Mouse (Mus musculus) MEL (cell line): Measurements from ENCODE around the gene Pm20d2.

Experiments used
- CTCF ChIP-seq, 3 experiments: IDR thresholded peaks in 2 of 3; conservative IDR thresholded peaks in 1 of 3; 2 replicates each; pipeline ENCODE4 v1.5.1; 2011 to 2012; ENCODE audit warnings: low read length in 3 of 3, low read depth in 2 of 3, mild to moderate bottlenecking in 2 of 3, improper control_type of control experiment in 1 of 3, inconsistent platforms in 1 of 3, mixed read lengths in 1 of 3, moderate library complexity in 1 of 3; ENCODE audit not compliant: control insufficient read depth in 1 of 3, insufficient read depth in 1 of 3, poor library complexity in 1 of 3, severe bottlenecking in 1 of 3
- JUND ChIP-seq: IDR thresholded peaks from 2 replicates; pipeline ENCODE4 v1.6.1; 2011; ENCODE audit warnings: low read depth, mild to moderate bottlenecking, improper control_type of control experiment, low read length
- NRF1 ChIP-seq: IDR thresholded peaks from 2 replicates; pipeline ENCODE4 v1.6.1; 2014; ENCODE audit warnings: low read depth, mild to moderate bottlenecking, inconsistent platforms, low read length, improper control_type of control experiment, moderate library complexity; ENCODE audit not compliant: poor library complexity, insufficient read depth, severe bottlenecking
- POLR2A ChIP-seq, 2 experiments: IDR thresholded peaks; 2 replicates each; pipeline ENCODE4 v1.6.1; 2011 to 2012; ENCODE audit warnings: low read length in 2 of 2, mild to moderate bottlenecking in 2 of 2, control low read depth in 1 of 2, improper control_type of control experiment in 1 of 2, low read depth in 1 of 2, moderate library complexity in 1 of 2; ENCODE audit not compliant: control insufficient read depth in 1 of 2, insufficient read depth in 1 of 2, poor library complexity in 1 of 2
- ZC3H11A ChIP-seq: IDR thresholded peaks from 2 replicates; pipeline ENCODE4 v1.6.1; 2012; ENCODE audit warnings: low read depth, mild to moderate bottlenecking, inconsistent platforms, low read length, improper control_type of control experiment

DNA sequence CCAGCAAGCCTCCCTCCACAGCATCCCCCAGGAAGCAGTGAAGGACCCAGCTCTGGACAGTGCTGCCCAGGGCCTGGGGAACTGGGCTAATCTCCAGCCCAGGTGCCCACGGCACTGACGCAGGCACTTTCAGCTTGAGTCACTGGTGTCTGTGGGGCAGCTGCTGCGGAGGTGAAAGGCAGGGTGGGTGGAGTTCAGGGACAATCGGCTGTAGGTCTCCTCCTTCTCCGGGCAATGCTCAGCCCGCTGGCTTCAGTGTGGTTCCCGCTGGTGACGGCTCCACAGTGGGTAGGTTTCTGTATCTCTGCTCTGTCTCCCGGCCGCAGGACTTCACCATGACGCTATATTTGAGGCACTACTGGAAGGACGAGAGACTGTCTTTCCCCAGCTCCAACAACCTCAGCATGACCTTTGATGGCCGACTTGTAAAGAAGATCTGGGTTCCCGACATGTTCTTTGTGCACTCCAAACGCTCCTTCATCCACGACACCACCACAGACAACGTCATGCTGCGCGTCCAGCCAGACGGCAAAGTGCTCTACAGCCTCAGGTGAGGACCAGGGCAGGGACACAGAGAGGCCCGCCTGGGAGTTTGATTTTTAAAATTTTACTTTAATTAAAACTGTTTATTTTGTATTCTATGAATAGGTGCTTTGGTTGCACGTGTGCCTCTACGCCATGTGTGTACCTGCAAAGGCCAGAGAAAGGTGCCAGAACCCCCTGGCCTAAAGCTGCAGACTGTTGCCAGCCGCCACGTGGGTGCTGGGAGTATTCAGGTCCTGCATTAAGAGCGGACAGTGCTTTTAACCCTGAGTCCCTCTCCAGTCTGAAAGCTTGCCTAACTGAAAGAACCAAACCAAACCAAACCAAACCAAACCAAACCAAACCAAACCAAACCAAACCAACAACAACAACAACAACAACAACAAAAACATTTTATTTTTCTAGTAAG, 37.2 kb downstream of the Pm20d2 start:
- TF ChIP-seq JUND (no peak), NRF1 (no peak), ZC3H11A (no peak), POLR2A (IDR thresholded peaks at IDR 0.05; ENCODE audit: control insufficient read depth in 1 of 2, insufficient read depth in 1 of 2, low read depth in 1 of 2, low read length in 2 of 2, poor library complexity in 1 of 2) (no peak), CTCF (IDR thresholded peaks at IDR 0.05 in 2 of 3, conservative IDR thresholded peaks at IDR 0.05 in 1 of 3; ENCODE audit: control insufficient read depth in 1 of 3, insufficient read depth in 1 of 3, low read depth in 2 of 3, low read length in 3 of 3, poor library complexity in 1 of 3, severe bottlenecking in 1 of 3) (no peak)
